Mouse (Mus musculus) liver, embryonic 16.5 days (tissue): ENCODE measurements around the gene Gng7. TPM values are rescaled to one million over a fixed set of nuclear protein-coding genes. Genes with fewer than 3 reads are reported as not detected.

Experiments
- ATAC-seq: fragments of 200-750 bp; cut with Nextera tagmentation; 2 replicates; pipeline ENCODE4 v1.8.0; 2017; ENCODE audit warnings: low read depth, mild to moderate bottlenecking, moderate number of reproducible peaks, moderate library complexity
- H3K27ac ChIP-seq: fragments of 300-500 bp; sonication (generic); 2 replicates; pipeline ENCODE4 v1.5.1; 2014; ENCODE audit warnings: mild to moderate bottlenecking, low read length
- H3K27me3 ChIP-seq: fragments of 300-500 bp; sonication (generic); 2 replicates; pipeline ENCODE4 v1.6.1; 2014; ENCODE audit warnings: low read depth, low read length, mixed read lengths; ENCODE audit not compliant: control insufficient read depth, insufficient read depth
- H3K36me3 ChIP-seq: fragments of 300-500 bp; sonication (generic); 2 replicates; pipeline ENCODE4 v1.6.1; 2014; ENCODE audit warnings: mild to moderate bottlenecking; ENCODE audit not compliant: control insufficient read depth, insufficient read depth
- H3K4me1 ChIP-seq: fragments of 300-500 bp; sonication (generic); 2 replicates; pipeline ENCODE4 v1.6.1; 2014; ENCODE audit warnings: low read depth, low read length, mixed read lengths; ENCODE audit not compliant: control insufficient read depth
- H3K4me2 ChIP-seq: fragments of 300-500 bp; sonication (generic); 2 replicates; pipeline ENCODE4 v1.6.1; 2014; ENCODE audit warnings: low read depth, low read length, mixed read lengths
- H3K4me3 ChIP-seq: fragments of 300-500 bp; sonication (generic); 2 replicates; pipeline ENCODE4 v1.5.1; 2014; ENCODE audit warnings: low read depth, mild to moderate bottlenecking, low read length
- H3K9ac ChIP-seq: fragments of 300-500 bp; sonication (generic); 2 replicates; pipeline ENCODE4 v1.6.1; 2014; ENCODE audit warnings: low read depth, low read length
- H3K9me3 ChIP-seq: fragments of 300-500 bp; sonication (generic); replicated peaks from 2 replicates; pipeline ENCODE4 v1.6.1; 2016; ENCODE audit warnings: low read length; ENCODE audit not compliant: control insufficient read depth
- WGBS: fragments of 180-500 bp; shearing (Covaris S2); extraction: QIAGEN DNeasy Blood & Tissue Kit; methylation state at CpG from one replicate; pipeline ENCODE4 v1.1.7; 2014; ENCODE audit not compliant: insufficient replicate concordance; 5-methylcytosine and 5-hydroxymethylcytosine counted together
- polyA plus RNA-seq: library from polyadenylated mRNA; unstranded; fragments of >200 nt; fragmentation: Nextera tagmentation; extraction: Ambion mirVana; gene quantifications from 2 replicates; pipeline ENCODE4 v1.2.1, GENCODE M21; 2015

Gene Gng7
- polyA plus RNA-seq, 1 experiment from 2014 or later = 0.44 TPM

DNA sequence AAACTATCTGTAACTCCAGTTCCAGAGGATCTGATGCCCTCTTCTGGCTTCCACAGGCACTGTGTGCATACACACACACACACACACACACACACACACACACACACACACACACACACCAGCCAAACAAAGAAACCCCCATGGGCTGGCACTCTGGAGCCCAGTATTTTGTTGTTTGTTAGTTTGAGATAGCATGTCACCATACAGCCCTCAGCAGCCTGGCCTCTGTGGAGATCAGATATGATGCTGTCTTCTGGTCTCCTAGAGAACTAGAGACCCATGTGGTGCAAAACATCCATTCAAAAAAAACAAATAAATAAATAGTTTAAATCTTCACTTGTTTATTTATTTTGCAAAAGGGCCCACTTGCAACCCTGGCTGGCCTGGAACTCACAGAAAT, 13.5 kb upstream of the Gng7 start:
- H3K4me3 ChIP-seq = no peak overlapping the region
- H3K27ac ChIP-seq = no peak overlapping the region
- H3K9ac ChIP-seq = no peak overlapping the region
- no peaks in the 10 kb centered on the region for H3K36me3 ChIP-seq
- H3K4me2 ChIP-seq = no peak overlapping the region
- ATAC-seq = no peak
- H3K27me3 ChIP-seq = peaks cover 24% of the 10 kb centered on the region
- H3K9me3 ChIP-seq = no peaks in the 10 kb centered on the region
- H3K4me1 ChIP-seq = no peaks in the 10 kb centered on the region; the same call in 1 of the 2 replicates

DNA sequence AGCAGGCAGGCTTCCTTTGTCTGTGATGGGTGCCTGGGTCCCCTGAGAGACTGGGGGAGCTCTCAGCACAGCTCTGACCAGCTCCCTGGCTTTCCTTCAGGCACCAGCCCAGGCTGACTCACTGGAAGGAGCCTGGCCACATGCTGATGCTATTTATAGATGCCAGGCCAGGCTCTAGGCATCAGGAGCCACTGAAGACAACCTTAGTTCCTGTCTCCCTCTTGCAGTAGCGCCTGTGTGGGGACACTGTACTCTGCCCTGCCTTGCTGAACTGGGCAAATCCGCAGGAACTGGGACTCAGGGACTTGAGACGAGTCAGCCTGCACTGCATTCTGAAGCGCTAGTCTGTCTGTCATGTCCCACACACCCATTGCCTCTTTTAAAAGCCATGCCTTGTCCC, 12.6 kb upstream of the Gng7 start:
- 42% methylated on average over 4 of the region's 4 CpGs for WGBS
- no peak overlapping the region for H3K9ac ChIP-seq
- ATAC-seq = no peak

DNA sequence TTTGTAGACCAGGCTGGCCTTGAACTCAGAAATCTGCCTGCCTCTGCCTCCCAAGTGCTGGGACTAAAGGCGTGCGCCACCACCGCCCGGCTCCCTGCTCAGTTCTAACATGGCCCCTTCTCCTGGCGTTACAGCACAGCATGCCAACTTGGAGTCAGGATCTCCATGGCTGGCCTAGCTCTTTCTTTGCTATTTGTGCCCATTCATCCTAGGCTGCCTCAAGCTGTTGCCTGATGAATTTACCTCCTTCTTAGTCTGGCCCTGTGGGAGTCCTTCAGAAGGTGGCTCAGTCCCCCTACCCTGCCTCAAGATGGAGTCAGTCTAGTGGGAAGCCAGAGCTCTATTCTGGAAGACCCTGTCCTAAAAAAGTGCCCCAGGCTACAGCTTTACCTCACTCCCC, 12.1 kb upstream of the Gng7 start:
- Histone ChIP-seq H3K4me1 (no peaks in the 10 kb centered on the region; the same call in 1 of the 2 replicates), H3K9me3 (no peaks in the 10 kb centered on the region), H3K27ac (no peak overlapping the region), H3K27me3 (peaks cover 34% of the 10 kb centered on the region), H3K4me3 (no peak overlapping the region), H3K36me3 (no peaks in the 10 kb centered on the region), H3K9ac (no peak overlapping the region), H3K4me2 (no peak overlapping the region)
- 80% methylated on average over 5 of the region's 5 CpGs for WGBS
- no peak for ATAC-seq

More for the DNA sequence above, 12.6 kb upstream of the Gng7 start:
- H3K36me3 ChIP-seq = no peaks in the 10 kb centered on the region
- H3K4me3 ChIP-seq = no peak overlapping the region
- H3K27me3 ChIP-seq = peaks cover 29% of the 10 kb centered on the region
- no peaks in the 10 kb centered on the region for H3K9me3 ChIP-seq
- H3K27ac ChIP-seq = no peak overlapping the region
- no peaks in the 10 kb centered on the region; the same call in 1 of the 2 replicates for H3K4me1 ChIP-seq
- no peak overlapping the region for H3K4me2 ChIP-seq

DNA sequence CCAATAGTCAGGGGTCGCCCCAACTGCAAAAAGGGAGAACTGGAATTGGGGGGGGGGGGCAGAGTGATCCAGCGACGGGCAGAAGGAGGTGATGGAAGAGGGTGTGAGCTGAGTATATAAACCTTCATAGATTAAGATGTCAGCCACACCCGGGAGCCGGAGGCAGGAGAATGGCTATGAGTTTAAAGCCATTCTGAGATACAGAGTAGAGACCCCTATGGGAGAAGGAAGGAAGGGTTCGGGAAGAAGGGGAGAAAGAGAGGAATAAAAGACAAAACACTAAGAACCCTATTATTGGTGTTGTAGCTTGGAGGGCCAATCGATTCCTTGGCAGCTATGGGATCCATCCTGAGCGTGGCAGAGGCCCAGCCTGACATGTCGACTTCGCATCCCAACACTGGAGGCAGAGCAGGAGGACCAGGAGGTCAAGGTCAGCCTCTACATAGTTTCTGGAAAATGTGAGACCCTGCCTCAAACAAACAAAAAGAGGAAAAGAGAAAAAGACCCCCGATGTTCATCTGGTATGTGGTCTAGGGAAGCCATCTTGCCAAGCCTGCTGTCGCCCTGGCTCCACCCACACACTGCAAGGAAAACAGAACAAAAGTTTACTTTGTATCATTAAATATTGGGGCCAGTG, 11.0 kb upstream of the Gng7 start, which contains the start of gene Diras1:
TSS of gene Diras1 (minus strand) at position 24 of the 637 bp plus-strand sequence.
- Histone ChIP-seq H3K9me3 (no peaks in the 10 kb centered on the region), H3K4me2 (no peak within 1 kb of the TSS), H3K27me3 (peaks cover 42% of the 10 kb centered on the region), H3K36me3 (no peaks in the 10 kb centered on the region), H3K27ac (no peak within 1 kb of the TSS), H3K4me3 (no peak within 1 kb of the TSS; the same call in 1 of the 2 replicates), H3K9ac (no peak within 1 kb of the TSS), H3K4me1 (no peaks in the 10 kb centered on the region; the same call in 1 of the 2 replicates)
- 41% methylated on average over 12 of the region's 12 CpGs for WGBS
- no peak for ATAC-seq

DNA sequence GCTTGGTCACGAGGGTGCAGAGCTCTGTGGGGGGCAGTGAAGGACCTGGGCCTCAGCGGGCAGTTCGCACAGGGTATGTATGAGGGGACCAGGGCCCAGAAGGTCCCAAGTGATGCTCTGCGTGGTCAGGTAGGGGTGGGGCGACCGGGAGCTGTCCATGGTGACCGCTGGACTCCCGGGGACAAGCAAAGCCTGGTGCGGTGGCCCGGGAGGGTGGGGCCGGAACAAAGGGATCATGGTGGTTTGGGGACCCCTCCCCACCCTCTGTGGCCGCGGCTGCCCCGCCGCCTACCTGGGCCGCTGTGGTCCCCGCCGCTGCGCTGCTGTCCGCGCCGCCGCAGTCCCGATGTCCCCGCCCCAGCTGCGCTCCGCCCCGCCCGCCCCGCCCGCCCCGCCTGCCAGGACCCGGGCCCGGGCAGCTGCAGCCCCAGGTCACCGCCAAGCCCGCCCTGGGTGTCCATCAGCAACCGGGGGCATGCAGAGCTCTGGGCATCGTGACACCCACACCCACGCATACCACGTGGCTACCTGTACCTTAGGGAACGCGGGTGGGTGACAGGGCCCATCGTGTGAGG, 10.4 kb upstream of the Gng7 start:
- H3K9ac ChIP-seq = no peak overlapping the region
- H3K27ac ChIP-seq = no peak overlapping the region
- ATAC-seq = no peak
- H3K4me1 ChIP-seq = no peaks in the 10 kb centered on the region; the same call in 1 of the 2 replicates
- H3K4me3 ChIP-seq = no peak overlapping the region; the same call in 1 of the 2 replicates
- H3K4me2 ChIP-seq = no peak overlapping the region
- WGBS = 5% methylated on average over 25 of the region's 43 CpGs
- no peaks in the 10 kb centered on the region for H3K9me3 ChIP-seq
- H3K27me3 ChIP-seq = peaks cover 45% of the 10 kb centered on the region
- no peaks in the 10 kb centered on the region for H3K36me3 ChIP-seq

DNA sequence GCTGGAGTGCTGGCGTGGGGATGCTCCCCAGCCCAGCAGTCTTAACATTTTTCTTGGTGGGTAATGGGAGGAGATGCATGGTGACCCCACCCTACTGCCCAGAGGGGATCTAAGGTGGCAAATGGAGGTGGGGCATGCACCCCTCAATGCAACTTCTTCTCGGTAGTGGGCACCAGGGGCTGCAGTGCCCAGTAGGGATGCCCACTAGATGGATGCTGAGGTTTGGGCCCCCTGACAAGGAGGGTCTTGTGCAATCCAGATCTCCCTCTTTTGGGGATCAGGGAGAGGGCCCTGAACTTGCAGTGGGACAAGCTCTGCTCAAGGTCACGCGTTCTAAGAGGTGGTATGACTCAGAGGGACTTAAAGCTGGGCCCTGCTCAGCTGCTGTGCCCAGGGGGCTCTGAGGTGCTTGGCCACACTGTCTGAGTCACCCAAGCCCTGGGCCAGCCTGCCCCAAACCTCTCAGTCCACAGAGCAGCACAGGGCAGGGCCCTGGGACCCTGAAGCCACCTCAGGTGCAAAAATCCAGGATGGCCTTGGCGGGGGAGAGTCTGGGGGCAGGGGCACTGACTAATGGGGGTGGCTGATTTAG, 9.7 kb upstream of the Gng7 start:
- no peaks in the 10 kb centered on the region; the same call in 1 of the 2 replicates for H3K4me1 ChIP-seq
- H3K4me2 ChIP-seq = no peak overlapping the region
- H3K27me3 ChIP-seq = peaks cover 45% of the 10 kb centered on the region
- no peaks in the 10 kb centered on the region for H3K36me3 ChIP-seq
- ATAC-seq = no peak
- no peak overlapping the region for H3K27ac ChIP-seq
- H3K4me3 ChIP-seq = no peak overlapping the region
- no peaks in the 10 kb centered on the region for H3K9me3 ChIP-seq
- H3K9ac ChIP-seq = no peak overlapping the region
- 50% methylated on average over 5 of the region's 5 CpGs for WGBS

DNA sequence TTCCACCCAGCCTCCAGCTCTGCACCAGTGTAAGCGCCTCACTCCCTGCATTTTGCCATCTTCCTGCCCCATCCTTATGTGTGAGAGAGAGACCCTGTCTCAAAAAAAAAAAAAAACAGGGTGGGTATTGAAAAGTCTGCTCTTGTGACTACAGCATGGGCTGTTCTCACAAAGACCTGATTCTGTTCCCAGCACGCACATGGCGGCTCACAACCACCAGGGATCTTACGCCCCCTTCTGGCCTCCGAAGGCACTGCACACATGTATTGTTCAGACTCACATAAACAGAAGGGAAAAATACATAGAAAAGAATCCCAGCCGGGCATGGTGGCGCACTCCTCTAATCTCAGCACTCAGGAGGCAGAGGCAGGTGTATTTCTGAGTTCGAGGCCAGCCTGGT, 8.0 kb upstream of the Gng7 start:
- Histone ChIP-seq H3K4me1 (no peaks in the 10 kb centered on the region; the same call in 1 of the 2 replicates), H3K27ac (no peak overlapping the region), H3K9ac (no peak overlapping the region), H3K9me3 (no peaks in the 10 kb centered on the region), H3K27me3 (peaks cover 45% of the 10 kb centered on the region), H3K36me3 (no peaks in the 10 kb centered on the region), H3K4me2 (no peak overlapping the region), H3K4me3 (no peak overlapping the region)
- no peak for ATAC-seq
- WGBS = 52% methylated on average over 8 of the region's 8 CpGs

DNA sequence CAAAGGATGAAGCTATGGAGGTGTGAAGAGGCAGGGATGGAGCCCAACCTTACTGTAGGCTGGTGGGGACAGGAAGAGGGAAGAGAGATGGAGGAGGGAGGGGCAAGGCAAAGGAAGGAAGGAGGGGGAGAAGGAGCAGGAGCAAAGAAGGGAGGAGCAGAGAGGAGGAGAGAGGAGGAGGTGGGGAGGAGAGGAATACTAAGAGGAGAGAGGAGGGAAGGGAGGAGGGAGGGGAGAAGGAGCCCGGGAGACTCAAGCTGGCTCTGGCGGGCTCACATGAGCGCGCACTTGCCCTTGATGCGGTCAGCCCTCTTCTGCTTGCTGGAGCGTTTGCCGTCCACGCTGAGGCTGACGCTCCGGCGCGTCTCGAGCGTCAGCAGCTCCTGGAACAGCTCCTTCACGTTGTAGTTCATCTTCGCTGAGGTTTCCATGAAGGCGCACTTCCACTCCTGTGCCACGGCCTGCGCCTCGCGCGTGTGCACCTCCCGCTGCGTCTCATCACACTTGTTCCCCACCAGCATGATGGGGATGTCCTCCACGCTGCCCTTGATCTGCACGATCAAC, 6.9 kb upstream of the Gng7 start:
- Histone ChIP-seq H3K4me3 (no peak overlapping the region), H3K4me1 (no peaks in the 10 kb centered on the region; the same call in 1 of the 2 replicates), H3K27me3 (peaks cover 45% of the 10 kb centered on the region), H3K36me3 (no peaks in the 10 kb centered on the region), H3K27ac (no peak overlapping the region), H3K9ac (no peak overlapping the region), H3K9me3 (no peaks in the 10 kb centered on the region), H3K4me2 (no peak overlapping the region)
- WGBS = 12% methylated on average over 26 of the region's 26 CpGs
- ATAC-seq = no peak

DNA sequence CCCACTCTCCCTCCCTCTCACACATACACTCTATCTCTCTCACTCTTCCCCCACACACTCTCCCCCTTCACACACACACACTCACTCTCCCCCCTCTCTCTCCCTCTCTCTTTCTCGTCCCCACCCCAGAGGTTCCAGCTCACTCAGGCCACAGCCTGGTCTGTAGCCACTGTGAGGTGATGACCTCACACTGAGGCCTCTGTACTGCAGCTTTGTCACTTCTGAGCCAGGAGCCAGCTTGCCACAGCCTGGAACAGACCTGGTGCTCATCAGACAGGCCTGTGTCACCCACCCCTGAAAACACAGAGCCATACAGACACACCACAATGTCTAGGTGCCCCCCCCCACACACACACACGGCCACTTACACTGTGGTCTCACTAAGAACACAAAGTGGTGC, 5.5 kb upstream of the Gng7 start:
- WGBS = 37% methylated on average over 2 of the region's 2 CpGs
- H3K9ac ChIP-seq = no peak overlapping the region
- no peak for ATAC-seq
- H3K4me1 ChIP-seq = peaks cover 2% of the 10 kb centered on the region; the same call in 1 of the 2 replicates
- no peak overlapping the region for H3K4me3 ChIP-seq
- peaks cover 38% of the 10 kb centered on the region for H3K27me3 ChIP-seq
- H3K27ac ChIP-seq = no peak overlapping the region
- no peaks in the 10 kb centered on the region for H3K36me3 ChIP-seq
- H3K9me3 ChIP-seq = no peaks in the 10 kb centered on the region
- no peak overlapping the region for H3K4me2 ChIP-seq
